Mouse (Mus musculus) heart, embryonic 11.5 days (tissue): ENCODE data around the gene Fbxw9. TPM values are rescaled to one million over a fixed set of nuclear protein-coding genes. Genes with fewer than 3 reads are reported as not detected.
A peak's percentile ranks its signal among the peaks of the same experiment; 100 is the strongest.
"Not testable (repeated sequence)": the region's sequence is repeated elsewhere in the genome, so short reads cannot be mapped to it uniquely, and the experiment has no call there.

ENCODE experiments used
- ATAC-seq: fragments of 200-750 bp; cut with Nextera tagmentation; replicated peaks from 2 replicates; pipeline ENCODE4 v1.8.0; 2017; ENCODE audit warnings: moderate library complexity; ENCODE audit not compliant: insufficient number of reproducible peaks, low FRiP score, low TSS enrichment
- H3K27ac ChIP-seq: fragments of 300-500 bp; sonication (generic); 2 replicates; pipeline ENCODE4 v1.5.1; 2014; ENCODE audit warnings: mild to moderate bottlenecking, low read depth, low read length
- H3K27me3 ChIP-seq: fragments of 300-500 bp; sonication (generic); 2 replicates; pipeline ENCODE4 v1.6.1; 2014; ENCODE audit warnings: mild to moderate bottlenecking, low read length, mixed read lengths; ENCODE audit not compliant: control insufficient read depth, insufficient read depth
- H3K36me3 ChIP-seq: fragments of 300-500 bp; sonication (generic); 2 replicates; pipeline ENCODE4 v1.6.1; 2014; ENCODE audit warnings: mild to moderate bottlenecking, low read length, moderate library complexity, mixed read lengths; ENCODE audit not compliant: control insufficient read depth, insufficient read depth
- H3K4me1 ChIP-seq: fragments of 300-500 bp; sonication (generic); 2 replicates; pipeline ENCODE4 v1.6.1; 2014; ENCODE audit warnings: low read length; ENCODE audit not compliant: control insufficient read depth, insufficient read depth
- H3K4me2 ChIP-seq: fragments of 300-500 bp; sonication (generic); 2 replicates; pipeline ENCODE4 v1.6.1; 2014; ENCODE audit warnings: mild to moderate bottlenecking, moderate library complexity
- H3K4me3 ChIP-seq: fragments of 300-500 bp; sonication (generic); 2 replicates; pipeline ENCODE4 v1.5.1; 2014; ENCODE audit warnings: low read depth, low read length
- H3K9ac ChIP-seq: fragments of 300-500 bp; sonication (generic); 2 replicates; pipeline ENCODE4 v1.6.1; 2014; ENCODE audit warnings: mild to moderate bottlenecking, low read depth, low read length, moderate library complexity
- H3K9me3 ChIP-seq: fragments of 300-500 bp; sonication (generic); replicated peaks from 2 replicates; pipeline ENCODE4 v1.6.1; 2016; ENCODE audit warnings: low read length; ENCODE audit not compliant: control insufficient read depth
- WGBS: fragments of 180-500 bp; shearing (Covaris S2); extraction: QIAGEN DNeasy Blood & Tissue Kit; methylation state at CpG from one replicate; pipeline ENCODE4 v1.1.7; 2014; ENCODE audit not compliant: insufficient replicate concordance; 5-methylcytosine and 5-hydroxymethylcytosine counted together
- polyA plus RNA-seq: library from polyadenylated mRNA; unstranded; fragments of >200 nt; fragmentation: Nextera tagmentation; extraction: Ambion mirVana; gene quantifications from 2 replicates; pipeline ENCODE4 v1.2.1, GENCODE M21; 2014

Fbxw9 gene
- polyA plus RNA-seq, 1 experiment from 2014 or later: 17.8 TPM

DNA sequence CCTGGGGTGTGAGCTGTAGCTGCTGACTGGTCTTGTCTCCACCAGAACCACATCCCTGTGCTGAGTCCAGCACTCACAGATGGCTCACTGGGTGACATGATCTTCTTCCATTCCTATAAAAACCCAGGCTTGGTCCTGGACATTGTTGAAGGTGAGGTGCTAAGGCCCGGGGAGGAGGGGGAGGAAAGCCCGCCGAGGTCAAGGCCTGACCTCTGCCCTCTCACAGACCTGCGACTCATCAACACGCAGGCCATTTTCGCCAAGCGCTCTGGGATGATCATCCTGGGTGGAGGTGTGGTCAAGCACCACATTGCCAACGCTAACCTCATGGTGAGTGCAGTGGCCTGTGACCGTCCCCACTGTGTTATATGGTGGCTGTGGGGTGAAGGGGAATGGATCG lies 14.3 kb downstream of the Fbxw9 start:
- Histone ChIP-seq H3K4me2 (no peak overlapping the region), H3K27me3 (no peaks in the 10 kb centered on the region), H3K27ac (no peak overlapping the region), H3K4me3 (no peak overlapping the region), H3K9me3 (no peaks in the 10 kb centered on the region), H3K36me3 (peaks cover 28% of the 10 kb centered on the region), H3K9ac (no peak overlapping the region), H3K4me1 (peaks cover 8% of the 10 kb centered on the region)
- no peak for ATAC-seq
- WGBS: 90% methylated on average over 10 of the region's 10 CpGs

DNA sequence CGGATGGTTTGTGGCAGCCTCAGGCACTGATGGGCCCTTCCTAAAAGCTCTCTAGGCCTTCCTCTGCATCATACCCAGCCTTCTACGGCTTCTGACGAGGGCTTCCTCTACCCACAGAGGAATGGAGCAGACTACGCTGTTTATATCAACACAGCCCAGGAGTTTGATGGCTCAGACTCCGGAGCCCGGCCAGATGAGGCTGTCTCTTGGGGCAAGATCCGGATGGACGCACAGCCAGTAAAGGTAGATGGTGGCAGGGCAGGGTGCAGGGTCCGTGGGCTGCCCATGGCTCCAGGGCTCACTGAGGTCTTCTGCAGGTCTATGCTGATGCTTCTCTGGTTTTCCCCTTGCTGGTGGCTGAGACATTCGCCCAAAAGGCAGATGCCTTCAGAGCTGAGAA lies 14.8 kb downstream of the Fbxw9 start:
- peaks cover 28% of the 10 kb centered on the region for H3K36me3 ChIP-seq
- H3K27ac ChIP-seq: no peak overlapping the region
- H3K27me3 ChIP-seq: no peaks in the 10 kb centered on the region
- 89% methylated on average over 10 of the region's 10 CpGs for WGBS
- H3K4me1 ChIP-seq: peaks cover 11% of the 10 kb centered on the region
- H3K9ac ChIP-seq: no peak overlapping the region
- no peak overlapping the region for H3K4me3 ChIP-seq
- no peak for ATAC-seq
- no peak overlapping the region for H3K4me2 ChIP-seq
- no peaks in the 10 kb centered on the region for H3K9me3 ChIP-seq

DNA sequence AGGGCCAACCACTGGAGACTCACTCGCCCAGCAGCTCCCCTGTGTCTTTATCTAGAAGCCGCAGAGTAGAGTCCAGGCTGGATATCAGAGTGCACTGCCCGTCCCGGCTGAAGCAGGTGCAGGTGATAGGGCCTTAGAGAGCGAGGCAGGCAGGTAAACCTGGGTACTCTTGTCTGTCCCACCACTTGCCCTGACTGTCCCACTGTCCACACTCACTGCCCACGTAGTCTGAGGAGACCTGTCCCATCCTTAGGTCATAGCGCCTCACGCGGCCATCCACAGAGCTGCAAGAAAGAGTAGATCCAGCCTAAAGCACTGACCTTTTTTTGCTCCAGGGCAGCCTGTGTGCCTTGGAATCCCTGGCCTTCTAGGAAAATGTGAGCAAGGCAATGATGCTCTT lies 16.1 kb downstream of the Fbxw9 start:
- Histone ChIP-seq H3K36me3 (peaks cover 28% of the 10 kb centered on the region), H3K4me2 (no peak overlapping the region), H3K27ac (no peak overlapping the region), H3K9me3 (no peaks in the 10 kb centered on the region), H3K9ac (no peak overlapping the region), H3K27me3 (no peaks in the 10 kb centered on the region), H3K4me3 (no peak overlapping the region), H3K4me1 (peaks cover 14% of the 10 kb centered on the region)
- 75% methylated on average over 9 of the region's 9 CpGs for WGBS
- ATAC-seq: no peak

- no peak overlapping the region for H3K9ac ChIP-seq
- no peak overlapping the region for H3K27ac ChIP-seq
- 0% methylated on average over 2 of the region's 2 CpGs for WGBS
- no peak overlapping the region for H3K4me2 ChIP-seq
- H3K36me3 ChIP-seq: peaks cover 28% of the 10 kb centered on the region
- H3K4me1 ChIP-seq: peaks cover 20% of the 10 kb centered on the region
- no peak overlapping the region for H3K4me3 ChIP-seq
- H3K9me3 ChIP-seq: no peaks in the 10 kb centered on the region
- ATAC-seq: no peak
- no peaks in the 10 kb centered on the region for H3K27me3 ChIP-seq
These were observed 17.1 kb downstream of the Fbxw9 start for GRCm38 (mm10) chr8:85076993-85077392.

DNA sequence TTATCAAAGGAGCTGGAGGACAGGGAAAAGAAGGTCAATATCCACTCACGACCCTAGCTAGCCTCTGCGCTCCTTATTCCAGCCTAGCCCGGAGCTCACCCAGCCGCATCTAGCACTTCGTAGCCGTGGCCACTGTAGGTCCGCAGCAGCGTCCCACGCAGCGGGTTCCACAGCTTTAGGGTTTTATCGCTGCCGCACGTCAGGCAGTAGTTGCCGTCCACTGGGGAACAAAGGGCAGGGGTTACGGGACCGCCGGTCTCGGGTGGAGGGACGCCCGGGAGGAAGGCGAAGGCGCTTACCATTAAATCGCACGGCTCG lies 20.3 kb downstream of the Fbxw9 start:
- Histone ChIP-seq H3K4me1 (peaks cover 21% of the 10 kb centered on the region), H3K9me3 (no peaks in the 10 kb centered on the region), H3K4me2 (peak overlapping the region; percentile 96), H3K4me3 (peak overlapping the region; percentile 62), H3K9ac (peak overlapping the region; percentile 87), H3K27me3 (no peaks in the 10 kb centered on the region), H3K36me3 (peaks cover 15% of the 10 kb centered on the region), H3K27ac (no peak overlapping the region)
- WGBS: 1% methylated on average over 25 of the region's 25 CpGs
- no peak for ATAC-seq

- no peak for ATAC-seq
- WGBS: under 1% methylated on average over 30 of the region's 30 CpGs
These were observed 20.8 kb downstream of the Fbxw9 start, which contains the start of gene Wdr83os for GRCm38 (mm10) chr8:85080532-85081215. Wdr83os (plus strand) TSS chr8:85080740.

DNA sequence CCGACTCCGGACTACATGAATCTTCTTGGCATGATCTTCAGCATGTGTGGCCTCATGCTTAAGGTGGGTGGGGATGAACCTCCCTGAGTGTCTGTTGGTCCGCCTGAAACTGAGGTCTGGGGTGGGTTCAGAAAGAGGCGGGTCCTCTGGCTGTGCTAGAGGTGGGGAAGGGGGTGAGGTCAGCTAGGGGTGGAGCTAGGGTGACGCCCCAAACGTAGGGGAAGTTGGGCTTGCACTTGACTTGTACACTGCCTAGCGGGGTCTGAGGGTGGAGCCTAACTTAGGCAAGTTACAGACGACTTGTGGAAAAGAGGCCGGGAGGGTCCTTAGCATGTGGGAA lies 21.3 kb downstream of the Fbxw9 start, which contains the start of gene Wdr83:
Gene Wdr83 (minus strand): TSS at position 91 of the 340 bp plus-strand sequence.
- Histone ChIP-seq H3K4me3 (peak within 1 kb of the TSS; percentile 62), H3K36me3 (peaks cover 7% of the 10 kb centered on the region), H3K27ac (no peak within 1 kb of the TSS), H3K4me1 (peaks cover 21% of the 10 kb centered on the region), H3K27me3 (no peaks in the 10 kb centered on the region), H3K9ac (peak within 1 kb of the TSS; percentile 87), H3K4me2 (peak within 1 kb of the TSS; percentile 96), H3K9me3 (no peaks in the 10 kb centered on the region)
- peak; percentile 77 for ATAC-seq
- WGBS: 2% methylated on average over 9 of the region's 9 CpGs

More at GRCm38 (mm10) chr8:85080532-85081215, 20.8 kb downstream of the Fbxw9 start, which contains the start of gene Wdr83os:
- peak within 1 kb of the TSS; percentile 62 for H3K4me3 ChIP-seq
- H3K4me2 ChIP-seq: peak within 1 kb of the TSS; percentile 96
- peaks cover 10% of the 10 kb centered on the region for H3K36me3 ChIP-seq
- no peaks in the 10 kb centered on the region for H3K9me3 ChIP-seq
- no peak within 1 kb of the TSS for H3K27ac ChIP-seq
- H3K9ac ChIP-seq: peak within 1 kb of the TSS; percentile 87
- H3K27me3 ChIP-seq: no peaks in the 10 kb centered on the region
- peaks cover 21% of the 10 kb centered on the region for H3K4me1 ChIP-seq

DNA sequence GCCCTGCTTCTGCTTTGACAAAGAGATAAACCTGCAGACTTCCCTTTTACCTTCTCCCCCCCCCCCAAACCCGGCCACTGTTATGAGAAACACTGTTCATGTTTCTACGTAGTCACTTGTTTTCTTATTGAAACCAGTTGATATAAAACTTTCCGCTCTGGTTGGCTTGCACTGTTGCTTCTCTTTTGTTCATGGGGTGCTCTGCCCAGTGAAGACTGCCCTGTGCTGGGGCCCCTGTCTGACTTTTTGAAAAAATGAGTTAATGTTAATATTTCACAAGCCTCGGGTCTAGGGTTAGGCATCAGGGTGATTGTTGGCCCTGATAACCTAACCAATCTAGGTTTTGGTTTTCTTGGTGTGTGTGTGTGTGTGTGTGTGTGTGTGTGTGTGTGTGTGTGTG lies 22.3 kb downstream of the Fbxw9 start:
- not testable (repeated sequence) for H3K4me2 ChIP-seq, ATAC-seq
- WGBS: 80% methylated on average over 4 of the region's 4 CpGs

More for the DNA sequence above, 22.3 kb downstream of the Fbxw9 start:
- not testable (repeated sequence) for H3K36me3 ChIP-seq, H3K4me3 ChIP-seq, H3K27me3 ChIP-seq, H3K27ac ChIP-seq, H3K9ac ChIP-seq, H3K9me3 ChIP-seq
- H3K4me1 ChIP-seq: peaks cover 21% of the 10 kb centered on the region
